Mouse (Mus musculus): ENCODE results near the gene Nop53. TPM values are rescaled to one million over a fixed set of nuclear protein-coding genes. Genes with fewer than 3 reads are reported as not detected.

Nop53 gene
- total and polyA plus RNA-seq, 2 experiments from 2014 or later, result 81.6 to 128 TPM

GRCm38 (mm10) chr7:15905861-15906260, 40.0 kb downstream of the Nop53 start:
- H3K27me3 ChIP-seq (ENCODE audit: control insufficient read depth, insufficient read depth, low read length), result no peaks in the 10 kb centered on the region
- no peak for TF ChIP-seq CTCF (IDR thresholded peaks at IDR 0.05; ENCODE audit: low read depth)
- no peak for TF ChIP-seq EP300 (IDR thresholded peaks at IDR 0.05; ENCODE audit: low read depth)
- ATAC-seq (ENCODE audit: insufficient read depth, low read depth) (no peak), DNase-seq (ENCODE audit: low spot score) (no peak)
- H3K36me3 ChIP-seq (replicated peaks; ENCODE audit: control insufficient read depth, insufficient read depth, low read length), result no peaks in the 10 kb centered on the region
- H3K9ac ChIP-seq (replicated peaks; ENCODE audit: low read depth, low read length), result no peak overlapping the region
- H3K9me3 ChIP-seq (replicated peaks; ENCODE audit: control insufficient read depth, low read length), result no peaks in the 10 kb centered on the region
- no peaks in the 10 kb centered on the region for H3K4me1 ChIP-seq (ENCODE audit: control insufficient read depth, insufficient read depth)
- H3K4me3 ChIP-seq (ENCODE audit: low read depth, low read length), result no peak overlapping the region
- 69% methylated on average over 7 of the region's 7 CpGs for WGBS
- H3K27ac ChIP-seq (ENCODE audit: low read depth), result no peak overlapping the region
- no peak overlapping the region for H3K4me2 ChIP-seq (ENCODE audit: low read depth, low read length)

GRCm38 (mm10) chr7:15901366-15902048, 44.4 kb downstream of the Nop53 start:
- Histone ChIP-seq H3K4me2 (ENCODE audit: low read depth, low read length) (no peak overlapping the region), H3K27ac (ENCODE audit: low read depth) (no peak overlapping the region), H3K27me3 (ENCODE audit: control insufficient read depth, insufficient read depth, low read length) (no peaks in the 10 kb centered on the region), H3K9me3 (replicated peaks; ENCODE audit: control insufficient read depth, low read length) (no peaks in the 10 kb centered on the region), H3K9ac (replicated peaks; ENCODE audit: low read depth, low read length) (no peak overlapping the region), H3K4me1 (ENCODE audit: control insufficient read depth, insufficient read depth) (no peaks in the 10 kb centered on the region), H3K4me3 (ENCODE audit: low read depth, low read length) (no peak overlapping the region), H3K36me3 (replicated peaks; ENCODE audit: control insufficient read depth, insufficient read depth, low read length) (no peaks in the 10 kb centered on the region)
- 66% methylated on average over 9 of the region's 9 CpGs for WGBS
- DNase-seq (ENCODE audit: low spot score) (no peak), ATAC-seq (ENCODE audit: insufficient read depth, low read depth) (no peak)
- TF ChIP-seq EP300 (IDR thresholded peaks at IDR 0.05; ENCODE audit: low read depth) (no peak), CTCF (IDR thresholded peaks at IDR 0.05; ENCODE audit: low read depth) (no peak)

GRCm38 (mm10) chr7:15894251-15894650, 51.6 kb downstream of the Nop53 start:
- Histone ChIP-seq H3K27ac (ENCODE audit: low read depth) (no peak overlapping the region), H3K4me2 (ENCODE audit: low read depth, low read length) (no peak overlapping the region), H3K9me3 (replicated peaks; ENCODE audit: control insufficient read depth, low read length) (no peaks in the 10 kb centered on the region), H3K27me3 (ENCODE audit: control insufficient read depth, insufficient read depth, low read length) (no peaks in the 10 kb centered on the region), H3K4me1 (ENCODE audit: control insufficient read depth, insufficient read depth) (no peaks in the 10 kb centered on the region), H3K4me3 (ENCODE audit: low read depth, low read length) (no peak overlapping the region), H3K36me3 (replicated peaks; ENCODE audit: control insufficient read depth, insufficient read depth, low read length) (no peaks in the 10 kb centered on the region), H3K9ac (replicated peaks; ENCODE audit: low read depth, low read length) (no peak overlapping the region)
- ATAC-seq (ENCODE audit: insufficient read depth, low read depth) (no peak), DNase-seq (ENCODE audit: low spot score) (no peak)
- no peak for TF ChIP-seq CTCF (IDR thresholded peaks at IDR 0.05; ENCODE audit: low read depth)
- no peak for TF ChIP-seq EP300 (IDR thresholded peaks at IDR 0.05; ENCODE audit: low read depth)
- 43% methylated on average over 1 of the region's 1 CpGs for WGBS

Other genes with a start within 250 kb of the Nop53 start
- gene Obox5, start 195.9 kb downstream of the Nop53 start, total RNA-seq (2014; rRNA removed; ENCODE audit: low replicate concordance), result not detected in 2 replicates
- gene Obox5, start 195.9 kb downstream of the Nop53 start, polyA plus RNA-seq (2015; fragmentation: Nextera tagmentation; extraction: Ambion mirVana), result not detected in 2 replicates
- gene Obox6, start 106.4 kb downstream of the Nop53 start, total RNA-seq (2014; rRNA removed; ENCODE audit: low replicate concordance), result not detected in 2 replicates
- not detected in 2 replicates for gene Obox6, start 106.4 kb downstream of the Nop53 start, polyA plus RNA-seq (2015; fragmentation: Nextera tagmentation; extraction: Ambion mirVana)
- not detected in 2 replicates for gene Crx, start 66.1 kb downstream of the Nop53 start, total RNA-seq (2014; rRNA removed; ENCODE audit: low replicate concordance)
- not detected in 2 replicates for gene Crx, start 66.1 kb downstream of the Nop53 start, polyA plus RNA-seq (2015; fragmentation: Nextera tagmentation; extraction: Ambion mirVana)
- not detected in 2 replicates for gene Crxos, start 63.5 kb downstream of the Nop53 start, total RNA-seq (2014; rRNA removed; ENCODE audit: low replicate concordance)
- not detected in 2 replicates for gene Crxos, start 63.5 kb downstream of the Nop53 start, polyA plus RNA-seq (2015; fragmentation: Nextera tagmentation; extraction: Ambion mirVana)
- 292 and 404 TPM in 2 replicates for gene Selenow, start 23.7 kb downstream of the Nop53 start, total RNA-seq (2014; rRNA removed; ENCODE audit: low replicate concordance)
- 632 and 642 TPM in 2 replicates for gene Selenow, start 23.7 kb downstream of the Nop53 start, polyA plus RNA-seq (2015; fragmentation: Nextera tagmentation; extraction: Ambion mirVana)
- 66.7 and 80.0 TPM in 2 replicates for gene Ehd2, start 21.5 kb upstream of the Nop53 start, total RNA-seq (2014; rRNA removed; ENCODE audit: low replicate concordance)
- gene Ehd2, start 21.5 kb upstream of the Nop53 start, polyA plus RNA-seq (2015; fragmentation: Nextera tagmentation; extraction: Ambion mirVana), result 47.5 and 48.7 TPM in 2 replicates
- 2.6 and 7.2 TPM in 2 replicates for gene Bicra, start 101.8 kb upstream of the Nop53 start, total RNA-seq (2014; rRNA removed; ENCODE audit: low replicate concordance)
- gene Bicra, start 101.8 kb upstream of the Nop53 start, polyA plus RNA-seq (2015; fragmentation: Nextera tagmentation; extraction: Ambion mirVana), result 2.0 and 2.4 TPM in 2 replicates
- gene Zfp541, start 115.7 kb upstream of the Nop53 start, total RNA-seq (2014; rRNA removed; ENCODE audit: low replicate concordance), result 0.54 TPM in 1 of 2 replicates, not detected in the other
- not detected in 2 replicates for gene Zfp541, start 115.7 kb upstream of the Nop53 start, polyA plus RNA-seq (2015; fragmentation: Nextera tagmentation; extraction: Ambion mirVana)
- gene Napa, start 152.4 kb upstream of the Nop53 start, total RNA-seq (2014; rRNA removed; ENCODE audit: low replicate concordance), result 259 and 452 TPM in 2 replicates
- gene Napa, start 152.4 kb upstream of the Nop53 start, polyA plus RNA-seq (2015; fragmentation: Nextera tagmentation; extraction: Ambion mirVana), result 144 and 154 TPM in 2 replicates
- gene Kptn, start 173.8 kb upstream of the Nop53 start, total RNA-seq (2014; rRNA removed; ENCODE audit: low replicate concordance), result 40.1 and 45.1 TPM in 2 replicates
- 26.2 and 27.1 TPM in 2 replicates for gene Kptn, start 173.8 kb upstream of the Nop53 start, polyA plus RNA-seq (2015; fragmentation: Nextera tagmentation; extraction: Ambion mirVana)
- 0.57 and 1.2 TPM in 2 replicates for gene Slc8a2, start 183.8 kb upstream of the Nop53 start, total RNA-seq (2014; rRNA removed; ENCODE audit: low replicate concordance)
- gene Slc8a2, start 183.8 kb upstream of the Nop53 start, polyA plus RNA-seq (2015; fragmentation: Nextera tagmentation; extraction: Ambion mirVana), result 0.03 and 0.05 TPM in 2 replicates
- gene Meis3, start 229.0 kb upstream of the Nop53 start, total RNA-seq (2014; rRNA removed; ENCODE audit: low replicate concordance), result 8.1 and 9.3 TPM in 2 replicates
- 7.7 and 9.1 TPM in 2 replicates for gene Meis3, start 229.0 kb upstream of the Nop53 start, polyA plus RNA-seq (2015; fragmentation: Nextera tagmentation; extraction: Ambion mirVana)